9 mouse cellular contexts compared by ENCODE assay signal in genomic region chr13:69492876-69493463, GRCm38 (mm10). TPM values are rescaled to one million over a fixed set of nuclear protein-coding genes. Genes with fewer than 3 reads are reported as not detected.
DNase-seq lines count a peak whose midpoint lies in the region; ATAC-seq and TF ChIP-seq lines count a peak whose summit lies in the region.
"Had no signal": no experiment of that assay in that cellular context is flagged by ENCODE, and none has a peak within 500 bp of the region (broad histone marks: within the 10 kb centered on the region; RNA-seq: fewer than 3 reads in every experiment).

No protein-coding gene starts in this region.

- no peak overlapping the region for H3K27ac ChIP-seq in layer of hippocampus, adult 2 months

- H3K27me3 ChIP-seq in G1E (ENCODE audit: insufficient read depth, low read length) = no peaks in the 10 kb centered on the region

- peak; percentile 85 for TF ChIP-seq CTCF in layer of hippocampus, adult 2 months (conservative IDR thresholded peaks at IDR 0.05)
- TF ChIP-seq CTCF in G1E (IDR thresholded peaks at IDR 0.05; ENCODE audit: low read depth, low read length) = no peak

- peak; percentile 47 to 67 for DNase-seq in layer of hippocampus, adult 2 months (ENCODE audit: low spot score in 2 of 2)
- DNase-seq in layer of hippocampus, postnatal 36 days = no peak
- DNase-seq in G1E (ENCODE audit: low spot score) = peak; percentile 26
- DNase-seq in c-Kit-positive CD71-negative TER-119-negative erythroid progenitor cells, embryonic 14.5 days (ENCODE audit: low read depth) = peak; percentile 76
- DNase-seq in forelimb bud, embryonic 11.5 days (ENCODE audit: low read depth, low spot score) = peak; percentile 64
- DNase-seq in kidney, postnatal 4 days = peak; percentile 58 to 70

- peak; percentile 26; the same call in 1 of the 2 replicates for ATAC-seq in G1E (ENCODE audit: extremely low read depth, insufficient number of reproducible peaks, low FRiP score, poor library complexity, severe bottlenecking)
- peak; percentile 94 for ATAC-seq in megakaryocyte-erythroid progenitor cell, adult 5-6 weeks (replicated peaks; ENCODE audit: low FRiP score, low TSS enrichment, poor library complexity, severe bottlenecking)
- ATAC-seq in monocyte, adult 5-6 weeks (replicated peaks; ENCODE audit: insufficient number of reproducible peaks, low FRiP score, low TSS enrichment, poor library complexity, severe bottlenecking) = no peak

- no peaks in the 10 kb centered on the region; the same call in 1 of the 2 replicates for H3K4me1 ChIP-seq in G1E (ENCODE audit: insufficient read depth, low read depth, low read length)

- no peak overlapping the region for H3K4me3 ChIP-seq in layer of hippocampus, adult 2 months
- H3K4me3 ChIP-seq in G1E (ENCODE audit: low read depth, low read length) = no peak overlapping the region
- H3K4me3 ChIP-seq: erythroblast, embryonic 14.5 days had no signal

- H3K36me3 ChIP-seq in G1E (replicated peaks) = peaks cover 27% of the 10 kb centered on the region

- H3K9me3 ChIP-seq in G1E (replicated peaks) = no peaks in the 10 kb centered on the region

RNA-seq across cellular contexts. Expression of gene Nsun2, which starts 40.6 kb away (rescaled TPM):
- total RNA-seq in layer of hippocampus, adult 2 months (2021) = 10 to 100 TPM; 99.2 to 99.8 TPM
- total RNA-seq in layer of hippocampus, postnatal 36 days (2021) = 10 to 100 TPM; 88.2 to 97.5 TPM
- total RNA-seq in G1E (2014; fragmentation: Nextera tagmentation) (152 and 180 TPM in 2 replicates), G1E (2017) (219 and 231 TPM in 2 replicates)
- 144 and 175 TPM in 2 replicates for polyA plus RNA-seq in G1E (2012)
- total RNA-seq in megakaryocyte-erythroid progenitor cell, adult 5-6 weeks (2014; fragmentation: Nextera tagmentation) = 194 and 202 TPM in 2 replicates
- total RNA-seq in megakaryocyte-erythroid progenitor cell, adult 5-6 weeks (2017) = 324 and 335 TPM in 2 replicates
- 73.1 to 84.0 TPM (median 80.0 TPM) in 3 replicates for total RNA-seq in monocyte, adult 5-6 weeks (2017)

RNA-seq across cellular contexts. Expression of gene Tent4a, which starts 41.4 kb away (rescaled TPM):
- 10 to 100 TPM; 44.0 to 46.4 TPM for total RNA-seq in layer of hippocampus, adult 2 months (2021)
- total RNA-seq in layer of hippocampus, postnatal 36 days (2021) = 10 to 100 TPM; 47.0 to 49.1 TPM
- total RNA-seq in G1E (2014; fragmentation: Nextera tagmentation) (9.9 and 10.3 TPM in 2 replicates), G1E (2017) (8.4 and 9.5 TPM in 2 replicates)
- polyA plus RNA-seq in G1E (2012) = 7.7 and 8.0 TPM in 2 replicates
- total RNA-seq in megakaryocyte-erythroid progenitor cell, adult 5-6 weeks (2014; fragmentation: Nextera tagmentation) = 19.5 and 24.2 TPM in 2 replicates
- total RNA-seq in megakaryocyte-erythroid progenitor cell, adult 5-6 weeks (2017) = 13.5 and 14.0 TPM in 2 replicates
- total RNA-seq in monocyte, adult 5-6 weeks (2017) = 4.9 to 16.1 TPM (median 9.2 TPM) in 3 replicates

Comparison
In these comparisons a context has a peak if more than half of its experiments do, and no peak if none do; other contexts are left out.
1. DNase-seq: peak in layer of hippocampus, adult 2 months (2 of 2), G1E (single experiment), c-Kit-positive CD71-negative TER-119-negative erythroid progenitor cells, embryonic 14.5 days (single experiment), forelimb bud, embryonic 11.5 days (single experiment) and kidney, postnatal 4 days (2 of 2); none in layer of hippocampus, postnatal 36 days (0 of 2).